Mouse (Mus musculus) heart, embryonic 14.5 days (tissue): ENCODE results near the gene Bnipl. TPM values are rescaled to one million over a fixed set of nuclear protein-coding genes. Genes with fewer than 3 reads are reported as not detected.

ENCODE experiments used
- ATAC-seq: fragments of 200-750 bp; cut with Nextera tagmentation; 2 replicates; pipeline ENCODE4 v1.8.0; 2017; ENCODE audit warnings: low read depth, moderate TSS enrichment; ENCODE audit not compliant: insufficient number of reproducible peaks, insufficient read depth, low FRiP score
- H3K27ac ChIP-seq, 2 experiments: fragments of 200-500 bp in 1 of 2; fragments of 300-500 bp in 1 of 2; sonication (generic) in 1 of 2; replicated peaks in 1 of 2; 2 replicates each; pipeline ENCODE4 v1.5.1; 2012 to 2014; ENCODE audit warnings: low read depth in 2 of 2, low read length in 2 of 2, control low read depth in 1 of 2, mild to moderate bottlenecking in 1 of 2, mixed read lengths in 1 of 2; ENCODE audit not compliant: control insufficient read depth in 1 of 2, insufficient read depth in 1 of 2
- H3K27me3 ChIP-seq: fragments of 300-500 bp; sonication (generic); 2 replicates; pipeline ENCODE4 v1.6.1; 2014; ENCODE audit warnings: mild to moderate bottlenecking, low read length, control low read depth; ENCODE audit not compliant: control insufficient read depth, insufficient read depth
- H3K36me3 ChIP-seq: fragments of 300-500 bp; sonication (generic); 2 replicates; pipeline ENCODE4 v1.6.1; 2014; ENCODE audit warnings: mild to moderate bottlenecking, control low read depth, low read length, mixed read lengths; ENCODE audit not compliant: control insufficient read depth, insufficient read depth
- H3K4me1 ChIP-seq, 2 experiments: fragments of 200-500 bp in 1 of 2; fragments of 300-500 bp in 1 of 2; sonication (generic) in 1 of 2; 2 replicates each; pipeline ENCODE4 v1.6.1; 2012 to 2014; ENCODE audit warnings: low read length in 2 of 2, control low read depth in 1 of 2, mixed read lengths in 1 of 2; ENCODE audit not compliant: control insufficient read depth in 2 of 2, insufficient read depth in 2 of 2
- H3K4me2 ChIP-seq: fragments of 300-500 bp; sonication (generic); 2 replicates; pipeline ENCODE4 v1.6.1; 2014; ENCODE audit warnings: mild to moderate bottlenecking, low read length
- H3K4me3 ChIP-seq, 2 experiments: fragments of 200-500 bp in 1 of 2; fragments of 300-500 bp in 1 of 2; sonication (generic) in 1 of 2; 2 replicates each; pipeline ENCODE4 v1.5.1; 2012 to 2014; ENCODE audit warnings: low read length in 2 of 2, mild to moderate bottlenecking in 2 of 2, control low read depth in 1 of 2, low read depth in 1 of 2, moderate library complexity in 1 of 2; ENCODE audit not compliant: control insufficient read depth in 1 of 2, insufficient read depth in 1 of 2
- H3K9ac ChIP-seq: fragments of 300-500 bp; sonication (generic); 2 replicates; pipeline ENCODE4 v1.6.1; 2014; ENCODE audit warnings: mild to moderate bottlenecking, low read length
- H3K9me3 ChIP-seq: fragments of 300-500 bp; sonication (generic); 2 replicates; pipeline ENCODE4 v1.6.1; 2016; ENCODE audit warnings: low read length, control low read depth; ENCODE audit not compliant: control insufficient read depth
- WGBS: fragments of 180-500 bp; shearing (Covaris S2); extraction: QIAGEN DNeasy Blood & Tissue Kit; methylation state at CpG from one replicate; pipeline ENCODE4 v1.1.7; 2014; 5-methylcytosine and 5-hydroxymethylcytosine counted together
- polyA plus RNA-seq: library from polyadenylated mRNA; unstranded; fragments of >200 nt; fragmentation: Nextera tagmentation; extraction: Ambion mirVana; gene quantifications from 2 replicates; pipeline ENCODE4 v1.2.1, GENCODE M21; 2014

Bnipl gene
- polyA plus RNA-seq, 1 experiment from 2014 or later, result not detected

DNA sequence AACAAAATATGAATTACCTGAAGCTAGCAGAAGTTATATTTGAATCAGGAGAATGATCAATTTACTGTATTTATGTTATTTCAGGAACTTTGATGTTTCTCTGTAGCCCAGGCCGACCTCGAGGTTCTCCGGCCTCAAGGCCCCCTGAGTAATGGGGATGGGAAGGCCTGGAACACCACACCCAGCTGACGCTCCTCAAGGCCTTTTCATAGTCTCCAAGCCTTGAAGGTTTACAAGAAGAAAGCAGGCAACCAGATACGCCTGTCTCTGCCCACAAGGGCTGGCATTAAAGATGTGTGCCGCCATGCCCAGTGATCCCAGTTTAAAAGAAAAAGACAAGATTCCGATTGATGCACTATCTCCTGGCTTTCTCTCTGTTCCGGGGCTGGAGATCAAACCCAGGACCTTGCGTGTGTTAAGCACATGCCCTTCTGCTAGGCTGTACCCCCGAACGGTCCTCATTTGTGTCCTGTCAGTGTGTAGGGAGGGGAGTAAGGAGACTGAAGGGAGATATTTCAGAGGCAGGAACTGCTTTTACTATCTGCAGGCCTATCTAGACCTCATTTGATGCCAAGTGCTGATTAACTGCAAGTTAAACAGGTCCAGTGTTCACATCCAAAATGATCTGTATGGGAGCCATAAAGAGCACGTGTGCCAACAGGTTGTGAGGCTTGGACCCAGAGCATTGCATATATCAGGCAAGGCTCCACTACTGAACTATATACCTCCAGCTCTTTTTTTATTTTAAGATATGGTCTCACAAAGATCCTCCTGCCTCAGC lies 33.7 kb upstream of the Bnipl start:
- Histone ChIP-seq H3K27ac (no peak overlapping the region), H3K4me2 (peak overlapping the region; percentile 89), H3K9ac (peak overlapping the region; percentile 94), H3K4me1 (peaks cover 3 to 16% of the 10 kb centered on the region in 2 experiments), H3K27me3 (no peaks in the 10 kb centered on the region), H3K4me3 (peak overlapping the region in 1 of 2 experiments; percentile 83; a peak in 1 of 4 replicates), H3K36me3 (peaks cover 24% of the 10 kb centered on the region), H3K9me3 (no peaks in the 10 kb centered on the region)
- 89% methylated on average over 12 of the region's 12 CpGs for WGBS
- no peak for ATAC-seq

- Histone ChIP-seq H3K9me3 (no peaks in the 10 kb centered on the region), H3K27ac (peak overlapping the region in 1 of 2 experiments; percentile 96; a peak in 1 of 4 replicates), H3K9ac (peak overlapping the region; percentile 94), H3K4me2 (peak overlapping the region; percentile 89), H3K36me3 (peaks cover 19% of the 10 kb centered on the region), H3K27me3 (no peaks in the 10 kb centered on the region), H3K4me3 (peak overlapping the region; percentile 82 to 83; a peak in 3 of 4 replicates), H3K4me1 (peaks cover 3 to 16% of the 10 kb centered on the region in 2 experiments)
- WGBS, result 8% methylated on average over 1 of the region's 1 CpGs
- ATAC-seq, result no peak
These were observed 33.1 kb upstream of the Bnipl start for GRCm38 (mm10) chr3:95284062-95284461.

DNA sequence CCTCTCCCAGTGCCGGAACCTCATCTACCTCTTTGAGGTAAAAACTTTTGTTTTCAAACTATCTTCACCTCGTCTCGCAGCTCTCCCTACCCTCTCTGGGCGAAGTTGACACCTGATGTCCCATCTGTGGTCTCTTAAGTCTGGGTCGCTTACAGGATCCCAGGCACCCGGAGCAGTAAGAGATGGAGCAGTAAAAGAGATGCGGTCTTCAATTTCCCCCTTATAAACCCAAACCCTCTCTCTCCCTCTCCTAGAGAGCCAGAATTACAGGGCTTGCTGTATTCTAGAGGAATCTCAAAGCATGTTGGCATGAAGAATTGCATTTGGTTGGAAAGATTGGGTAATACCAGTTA lies 32.6 kb upstream of the Bnipl start:
- Histone ChIP-seq H3K4me2 (peak overlapping the region; percentile 89), H3K4me3 (peak overlapping the region; percentile 82 to 83), H3K9me3 (no peaks in the 10 kb centered on the region), H3K27me3 (no peaks in the 10 kb centered on the region), H3K36me3 (peaks cover 16% of the 10 kb centered on the region), H3K27ac (peak overlapping the region; percentile 96 to 99), H3K4me1 (peaks cover 3 to 16% of the 10 kb centered on the region in 2 experiments), H3K9ac (peak overlapping the region; percentile 94)
- no peak for ATAC-seq
- WGBS, result under 1% methylated on average over 7 of the region's 7 CpGs

GRCm38 (mm10) chr3:95282865-95283588 lies 32.0 kb upstream of the Bnipl start:
- H3K9ac ChIP-seq, result peak overlapping the region; percentile 94
- under 1% methylated on average over 49 of the region's 51 CpGs for WGBS
- H3K9me3 ChIP-seq, result no peaks in the 10 kb centered on the region
- H3K4me3 ChIP-seq, result peak overlapping the region; percentile 82 to 83
- peak; percentile 62 for ATAC-seq
- H3K27me3 ChIP-seq, result no peaks in the 10 kb centered on the region
- H3K4me1 ChIP-seq, result peaks cover 3 to 19% of the 10 kb centered on the region in 2 experiments
- H3K27ac ChIP-seq, result peak overlapping the region; percentile 96 to 99
- H3K36me3 ChIP-seq, result peaks cover 10% of the 10 kb centered on the region
- H3K4me2 ChIP-seq, result peak overlapping the region; percentile 89

GRCm38 (mm10) chr3:95282381-95282864 lies 31.4 kb upstream of the Bnipl start:
- H3K27me3 ChIP-seq, result no peaks in the 10 kb centered on the region
- peaks cover 5 to 23% of the 10 kb centered on the region in 2 experiments for H3K4me1 ChIP-seq
- H3K4me3 ChIP-seq, result peak overlapping the region; percentile 82 to 83
- peak overlapping the region; percentile 89 for H3K4me2 ChIP-seq
- WGBS, result 1% methylated on average over 11 of the region's 11 CpGs
- ATAC-seq, result no peak
- peak overlapping the region; percentile 96 to 99 for H3K27ac ChIP-seq
- no peaks in the 10 kb centered on the region for H3K9me3 ChIP-seq
- H3K9ac ChIP-seq, result peak overlapping the region; percentile 94
- H3K36me3 ChIP-seq, result peaks cover 4% of the 10 kb centered on the region; the same call in 1 of the 2 replicates

GRCm38 (mm10) chr3:95281216-95282126 lies 30.5 kb upstream of the Bnipl start, which contains the start of the genes Mindy1 and Prune1:
TSS of gene Mindy1 (plus strand) at chr3:95281345.
TSS of gene Prune1 (minus strand) at chr3:95282076.
- H3K9ac ChIP-seq, result peak within 1 kb of the TSS; percentile 94
- H3K36me3 ChIP-seq, result no peaks in the 10 kb centered on the region; the same call in 1 of the 2 replicates
- ATAC-seq, result peak; percentile 88
- H3K4me1 ChIP-seq, result peaks cover 8 to 30% of the 10 kb centered on the region in 2 experiments
- H3K9me3 ChIP-seq, result no peaks in the 10 kb centered on the region
- H3K27ac ChIP-seq, result peak within 1 kb of the TSS; percentile 96 to 99
- under 1% methylated on average over 53 of the region's 53 CpGs for WGBS
- peak within 1 kb of the TSS; percentile 83 to 96 for H3K4me3 ChIP-seq
- no peaks in the 10 kb centered on the region for H3K27me3 ChIP-seq
- peak within 1 kb of the TSS; percentile 89 for H3K4me2 ChIP-seq
